Mouse (Mus musculus) embryonic facial prominence, embryonic 14.5 days (tissue): Measurements from ENCODE around the gene Mrpl20. TPM values are rescaled to one million over a fixed set of nuclear protein-coding genes. Genes with fewer than 3 reads are reported as not detected.
A peak's percentile ranks its signal among the peaks of the same experiment; 100 is the strongest.

ENCODE experiments used
- ATAC-seq: fragments of 200-750 bp; cut with Nextera tagmentation; 2 replicates; pipeline ENCODE4 v1.8.0; 2017; ENCODE audit warnings: low read depth, moderate number of reproducible peaks, moderate TSS enrichment
- DNase-seq: peaks from one replicate; pipeline ENCODE4 v3.0.0-alpha.2; 2015; ENCODE audit warnings: low spot score
- H3K27ac ChIP-seq: fragments of 300-500 bp; sonication (generic); replicated peaks from 2 replicates; pipeline ENCODE4 v1.5.1; 2014; ENCODE audit warnings: low read depth, mild to moderate bottlenecking, low read length, moderate library complexity
- H3K27me3 ChIP-seq: fragments of 300-500 bp; sonication (generic); replicated peaks from 2 replicates; pipeline ENCODE4 v1.6.1; 2014; ENCODE audit warnings: low read length; ENCODE audit not compliant: control insufficient read depth, insufficient read depth
- H3K36me3 ChIP-seq: fragments of 300-500 bp; sonication (generic); 2 replicates; pipeline ENCODE4 v1.6.1; 2014; ENCODE audit warnings: low read length, mixed read lengths; ENCODE audit not compliant: control insufficient read depth, insufficient read depth
- H3K4me1 ChIP-seq: fragments of 300-500 bp; sonication (generic); 2 replicates; pipeline ENCODE4 v1.6.1; 2014; ENCODE audit warnings: antibody characterized with exemption, low read length; ENCODE audit not compliant: control insufficient read depth, insufficient read depth
- H3K4me2 ChIP-seq: fragments of 300-500 bp; sonication (generic); 2 replicates; pipeline ENCODE4 v1.6.1; 2014; ENCODE audit warnings: low read depth, mild to moderate bottlenecking, low read length, moderate library complexity, mixed read lengths
- H3K4me3 ChIP-seq: fragments of 300-500 bp; sonication (generic); 2 replicates; pipeline ENCODE4 v1.5.1; 2014; ENCODE audit warnings: low read depth, mild to moderate bottlenecking, low read length
- H3K9ac ChIP-seq: fragments of 300-500 bp; sonication (generic); 2 replicates; pipeline ENCODE4 v1.6.1; 2014; ENCODE audit warnings: low read depth, mild to moderate bottlenecking, low read length, moderate library complexity, mixed read lengths
- H3K9me3 ChIP-seq: fragments of 300-500 bp; sonication (generic); 2 replicates; pipeline ENCODE4 v1.6.1; 2016; ENCODE audit warnings: low read length; ENCODE audit not compliant: control insufficient read depth
- WGBS: fragments of 180-500 bp; shearing (Covaris S2); extraction: QIAGEN DNeasy Blood & Tissue Kit; methylation state at CpG from one replicate; pipeline ENCODE4 v1.1.7; 2014; 5-methylcytosine and 5-hydroxymethylcytosine counted together
- polyA plus RNA-seq: library from polyadenylated mRNA; unstranded; fragments of >200 nt; fragmentation: Nextera tagmentation; extraction: Ambion mirVana; gene quantifications from 2 replicates; pipeline ENCODE4 v1.2.1, GENCODE M21; 2014

The Mrpl20 gene
- polyA plus RNA-seq, 1 experiment from 2014 or later: 219 TPM

- Histone ChIP-seq H3K27ac (no peak overlapping the region), H3K36me3 (peaks cover 7% of the 10 kb centered on the region; the same call in 1 of the 2 replicates), H3K9ac (no peak overlapping the region), H3K4me2 (no peak overlapping the region), H3K27me3 (no peaks in the 10 kb centered on the region), H3K9me3 (no peaks in the 10 kb centered on the region), H3K4me3 (no peak overlapping the region), H3K4me1 (peaks cover 15% of the 10 kb centered on the region)
- WGBS: 84% methylated on average over 2 of the region's 2 CpGs
- ATAC-seq (no peak), DNase-seq (no peak)
These were observed 46.7 kb downstream of the Mrpl20 start for GRCm38 (mm10) chr4:155849391-155849790.

- 92% methylated on average over 3 of the region's 3 CpGs for WGBS
- ATAC-seq: no peak
These were observed 47.2 kb downstream of the Mrpl20 start for GRCm38 (mm10) chr4:155849792-155850451.

DNA sequence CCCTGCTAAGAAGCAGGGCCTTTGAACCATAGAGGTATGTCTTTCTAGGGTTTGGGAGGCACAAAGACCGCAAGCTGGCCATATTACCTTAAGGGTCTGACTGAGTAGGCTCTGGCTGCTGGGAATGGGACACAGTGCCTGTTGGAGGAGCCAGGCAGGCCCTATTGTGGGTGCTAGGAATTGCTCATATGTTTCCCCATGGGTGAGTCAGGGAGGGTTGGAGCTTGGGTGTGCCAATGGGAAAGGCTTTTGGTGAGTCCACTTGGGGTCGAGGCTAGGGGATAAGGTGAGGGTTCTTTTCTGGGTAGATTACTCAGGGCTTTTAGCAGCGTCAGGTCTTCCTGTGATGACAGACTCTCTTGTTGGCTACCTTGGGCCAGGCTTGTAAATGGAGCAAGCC lies 48.7 kb downstream of the Mrpl20 start:
- Histone ChIP-seq H3K4me3 (no peak overlapping the region), H3K36me3 (peaks cover 27% of the 10 kb centered on the region), H3K4me1 (peaks cover 15% of the 10 kb centered on the region), H3K27me3 (no peaks in the 10 kb centered on the region), H3K27ac (no peak overlapping the region), H3K9ac (no peak overlapping the region), H3K9me3 (no peaks in the 10 kb centered on the region), H3K4me2 (no peak overlapping the region)
- 87% methylated on average over 3 of the region's 3 CpGs for WGBS
- ATAC-seq (no peak), DNase-seq (no peak)

More at GRCm38 (mm10) chr4:155849792-155850451, 47.2 kb downstream of the Mrpl20 start:
- Histone ChIP-seq H3K9ac (no peak overlapping the region), H3K4me1 (peaks cover 15% of the 10 kb centered on the region), H3K36me3 (peaks cover 13% of the 10 kb centered on the region), H3K27ac (no peak overlapping the region), H3K27me3 (no peaks in the 10 kb centered on the region), H3K4me2 (no peak overlapping the region), H3K4me3 (no peak overlapping the region), H3K9me3 (no peaks in the 10 kb centered on the region)
- DNase-seq: no peak

DNA sequence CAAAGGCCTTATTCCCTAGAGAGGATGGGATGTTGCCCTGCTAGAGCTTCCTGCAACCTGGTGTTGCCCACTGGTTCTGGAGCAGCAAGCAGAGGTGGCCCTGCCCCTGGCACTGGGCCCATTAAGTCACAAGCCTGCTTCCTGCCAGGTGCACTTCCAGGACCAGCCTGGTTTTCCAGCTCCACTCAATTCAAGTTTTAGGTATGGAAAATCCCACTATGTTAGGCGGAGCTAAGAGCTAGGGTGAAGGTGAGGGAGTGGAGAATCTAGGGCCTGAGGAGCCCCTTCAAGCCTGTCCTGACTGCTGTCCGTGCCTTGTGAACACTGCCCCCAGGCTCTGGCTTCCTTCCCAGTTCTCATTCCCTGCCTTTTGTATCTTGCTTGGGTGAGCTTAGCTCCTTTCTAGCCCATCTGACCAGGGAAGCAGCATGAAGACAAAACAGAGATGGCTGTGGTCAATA lies 49.3 kb downstream of the Mrpl20 start:
- no peak for ATAC-seq
- Histone ChIP-seq H3K36me3 (peaks cover 33% of the 10 kb centered on the region), H3K9me3 (no peaks in the 10 kb centered on the region), H3K4me3 (no peak overlapping the region), H3K9ac (no peak overlapping the region), H3K27me3 (no peaks in the 10 kb centered on the region), H3K27ac (no peak overlapping the region), H3K4me2 (no peak overlapping the region), H3K4me1 (peaks cover 11% of the 10 kb centered on the region)
- 80% methylated on average over 2 of the region's 2 CpGs for WGBS
- DNase-seq: no peak

GRCm38 (mm10) chr4:155853421-155853820 lies 50.7 kb downstream of the Mrpl20 start:
- peaks cover 6% of the 10 kb centered on the region for H3K4me1 ChIP-seq
- no peak overlapping the region for H3K9ac ChIP-seq
- no peak overlapping the region for H3K4me2 ChIP-seq
- no peaks in the 10 kb centered on the region for H3K27me3 ChIP-seq
- DNase-seq (no peak), ATAC-seq (no peak)
- H3K27ac ChIP-seq: no peak overlapping the region
- WGBS: 93% methylated on average over 9 of the region's 9 CpGs
- peaks cover 48% of the 10 kb centered on the region for H3K36me3 ChIP-seq
- no peak overlapping the region for H3K4me3 ChIP-seq
- no peaks in the 10 kb centered on the region for H3K9me3 ChIP-seq

DNA sequence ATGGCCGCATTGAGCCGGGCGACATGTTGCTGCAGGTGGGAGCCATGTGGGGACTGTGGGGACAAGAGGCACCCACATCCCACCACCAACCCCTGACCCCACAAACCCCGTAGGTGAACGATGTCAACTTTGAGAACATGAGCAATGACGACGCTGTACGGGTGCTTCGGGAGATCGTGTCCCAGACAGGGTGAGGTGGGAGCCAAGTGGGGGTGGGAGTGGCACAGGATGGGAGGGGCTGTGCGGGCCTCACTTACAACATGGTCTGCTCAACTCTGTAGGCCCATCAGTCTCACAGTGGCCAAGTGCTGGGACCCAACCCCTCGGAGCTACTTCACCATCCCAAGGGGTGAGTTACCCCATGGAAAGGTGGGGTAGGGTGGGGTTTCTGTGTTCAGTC lies 52.3 kb downstream of the Mrpl20 start:
- Histone ChIP-seq H3K27me3 (no peaks in the 10 kb centered on the region), H3K27ac (no peak overlapping the region), H3K4me2 (no peak overlapping the region), H3K9me3 (no peaks in the 10 kb centered on the region), H3K9ac (no peak overlapping the region), H3K4me1 (no peaks in the 10 kb centered on the region), H3K4me3 (no peak overlapping the region), H3K36me3 (peaks cover 63% of the 10 kb centered on the region)
- ATAC-seq (no peak), DNase-seq (no peak)
- WGBS: 94% methylated on average over 12 of the region's 12 CpGs

DNA sequence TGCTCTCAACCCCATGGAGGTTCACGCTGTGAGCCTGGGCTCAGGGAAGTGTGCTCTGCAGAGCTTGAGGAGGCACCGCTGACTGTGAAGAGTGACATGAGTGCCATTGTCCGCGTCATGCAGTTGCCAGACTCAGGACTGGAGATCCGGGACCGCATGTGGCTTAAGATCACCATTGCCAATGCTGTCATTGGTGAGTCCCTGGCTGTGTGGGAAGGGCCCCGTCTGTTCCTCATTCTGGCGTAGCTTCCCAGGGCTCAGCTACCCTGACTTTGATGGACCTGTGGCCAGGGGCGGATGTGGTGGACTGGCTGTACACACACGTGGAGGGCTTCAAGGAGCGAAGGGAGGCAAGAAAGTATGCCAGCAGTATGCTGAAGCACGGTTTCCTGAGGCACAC lies 53.4 kb downstream of the Mrpl20 start:
- H3K27me3 ChIP-seq: no peaks in the 10 kb centered on the region
- no peaks in the 10 kb centered on the region for H3K4me1 ChIP-seq
- H3K4me2 ChIP-seq: no peak overlapping the region
- DNase-seq: no peak
- no peak overlapping the region for H3K27ac ChIP-seq
- WGBS: 86% methylated on average over 11 of the region's 12 CpGs
- peaks cover 66% of the 10 kb centered on the region for H3K36me3 ChIP-seq
- H3K4me3 ChIP-seq: no peak overlapping the region
- H3K9ac ChIP-seq: no peak overlapping the region
- no peak for ATAC-seq
- no peaks in the 10 kb centered on the region for H3K9me3 ChIP-seq

DNA sequence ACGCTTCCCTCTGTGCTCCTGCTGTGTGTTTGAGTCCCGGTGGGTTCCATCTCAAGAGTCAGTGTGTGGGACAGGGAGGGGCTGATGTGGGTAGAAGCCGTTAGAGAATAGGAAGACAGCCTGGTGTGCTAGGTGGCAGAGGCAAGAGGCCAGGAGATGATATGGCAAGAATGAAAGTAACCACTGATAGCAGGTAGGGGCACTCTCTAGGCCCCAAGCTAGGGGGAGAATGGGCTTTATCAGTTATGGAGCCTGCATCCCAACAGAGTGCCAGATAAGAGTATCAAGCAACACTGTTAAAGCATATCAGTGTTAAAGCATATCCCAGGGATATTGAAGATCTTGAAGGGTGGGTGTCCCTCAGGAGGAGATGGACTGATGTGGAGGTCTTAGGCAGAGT lies 54.2 kb downstream of the Mrpl20 start:
- H3K4me1 ChIP-seq: no peaks in the 10 kb centered on the region
- H3K27me3 ChIP-seq: no peaks in the 10 kb centered on the region
- peaks cover 74% of the 10 kb centered on the region for H3K36me3 ChIP-seq
- no peak for ATAC-seq
- DNase-seq: no peak
- H3K27ac ChIP-seq: no peak overlapping the region
- H3K9me3 ChIP-seq: no peaks in the 10 kb centered on the region
- no peak overlapping the region for H3K9ac ChIP-seq
- no peak overlapping the region for H3K4me2 ChIP-seq
- WGBS: 92% methylated on average over 3 of the region's 3 CpGs
- no peak overlapping the region for H3K4me3 ChIP-seq

DNA sequence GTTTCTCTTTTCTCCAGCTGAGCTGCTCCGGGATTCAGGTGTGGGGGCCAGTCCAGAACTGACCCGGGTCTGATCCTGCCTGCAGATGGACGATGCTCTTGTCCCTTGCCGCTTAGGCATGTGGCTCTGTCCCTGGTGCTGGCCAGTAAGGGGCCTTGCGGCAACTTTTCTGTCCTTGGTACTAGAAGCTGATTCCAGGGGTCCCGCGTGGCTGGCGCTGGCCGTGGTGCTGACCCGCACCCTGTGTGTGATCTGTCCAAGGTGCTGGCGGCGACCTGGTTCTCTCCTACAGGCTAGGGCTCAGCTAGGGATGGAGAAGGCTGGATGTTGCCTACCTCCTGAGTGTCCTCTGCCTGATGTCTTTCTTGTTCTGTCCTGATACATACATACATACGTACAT lies 56.6 kb downstream of the Mrpl20 start:
- 15% methylated on average over 11 of the region's 13 CpGs for WGBS

More for the DNA sequence above, 56.6 kb downstream of the Mrpl20 start:
- peak; percentile 49; the same call in 1 of the 2 replicates for ATAC-seq
- no peak overlapping the region for H3K27ac ChIP-seq
- peaks cover 68% of the 10 kb centered on the region for H3K36me3 ChIP-seq
- H3K27me3 ChIP-seq: no peaks in the 10 kb centered on the region
- H3K9me3 ChIP-seq: no peaks in the 10 kb centered on the region
- DNase-seq: peak; percentile 78
- H3K4me2 ChIP-seq: no peak overlapping the region
- no peak overlapping the region for H3K9ac ChIP-seq
- H3K4me3 ChIP-seq: no peak overlapping the region
- H3K4me1 ChIP-seq: no peaks in the 10 kb centered on the region
